In genomic region chr16:5507261-5507660, GRCm38 (mm10) we compare ENCODE assay signal across 19 mouse cellular contexts.
DNase-seq lines count a peak whose midpoint lies in the region; ATAC-seq and TF ChIP-seq lines count a peak whose summit lies in the region.
"Had no signal": no experiment of that assay in that cellular context is flagged by ENCODE, and none has a peak within 500 bp of the region (broad histone marks: within the 10 kb centered on the region; RNA-seq: fewer than 3 reads in every experiment).

No protein-coding gene starts in this region.

- H3K4me1 ChIP-seq in midbrain, postnatal 0 days (ENCODE audit: insufficient read depth, low read length), result no peaks in the 10 kb centered on the region
- H3K4me1 ChIP-seq: midbrain, embryonic 12.5 days had no signal

- TF ChIP-seq CTCF in brain, embryonic 14.5 days (IDR thresholded peaks at IDR 0.05; ENCODE audit: borderline replicate concordance, extremely low read depth, insufficient read depth, insufficient read length), result no peak
- no peak for TF ChIP-seq CTCF in midbrain, postnatal 0 days (IDR thresholded peaks at IDR 0.05)

- no peak overlapping the region for H3K27ac ChIP-seq in midbrain, postnatal 0 days (ENCODE audit: low read depth, low read length)
- H3K27ac ChIP-seq: kidney, postnatal 0 days; midbrain, embryonic 12.5 days; stomach, postnatal 0 days had no signal

- 62% methylated on average over 8 of the region's 8 CpGs for WGBS in midbrain, postnatal 0 days

- H3K4me2 ChIP-seq in midbrain, postnatal 0 days (ENCODE audit: low read depth, low read length, poor library complexity, severe bottlenecking), result no peak overlapping the region
- H3K4me2 ChIP-seq: lung, embryonic 14.5 days; midbrain, embryonic 12.5 days had no signal

- no peaks in the 10 kb centered on the region for H3K9me3 ChIP-seq in midbrain, postnatal 0 days (ENCODE audit: low read length)
- H3K9me3 ChIP-seq: midbrain, embryonic 12.5 days had no signal

- no peaks in the 10 kb centered on the region for H3K36me3 ChIP-seq in midbrain, postnatal 0 days (ENCODE audit: insufficient read depth, low read length)
- H3K36me3 ChIP-seq: midbrain, embryonic 12.5 days had no signal

- ATAC-seq in midbrain, postnatal 0 days (ENCODE audit: low FRiP score), result no peak
- ATAC-seq in monocyte, adult 5-6 weeks (replicated peaks; ENCODE audit: insufficient number of reproducible peaks, low FRiP score, low TSS enrichment, poor library complexity, severe bottlenecking), result no peak
- ATAC-seq: intestine, postnatal 0 days had no signal

- H3K27me3 ChIP-seq in midbrain, postnatal 0 days (ENCODE audit: insufficient read depth, low read length), result no peaks in the 10 kb centered on the region
- H3K27me3 ChIP-seq: midbrain, embryonic 12.5 days had no signal

- H3K4me3 ChIP-seq in midbrain, postnatal 0 days (ENCODE audit: low read depth, low read length), result no peak overlapping the region
- H3K4me3 ChIP-seq: midbrain, embryonic 12.5 days had no signal

- TF ChIP-seq POLR2A in brain, embryonic 14.5 days (IDR thresholded peaks at IDR 0.05; ENCODE audit: borderline replicate concordance, extremely low read depth, insufficient read depth, insufficient read length, poor library complexity, severe bottlenecking), result no peak

- H3K9ac ChIP-seq in midbrain, postnatal 0 days (replicated peaks; ENCODE audit: low read length, poor library complexity, severe bottlenecking), result no peak overlapping the region
- H3K9ac ChIP-seq: lung, embryonic 14.5 days; midbrain, embryonic 12.5 days had no signal

- peak; percentile 53 to 63 for DNase-seq in cerebellum, postnatal 14 days
- DNase-seq in cerebellum, adult 8-10 months, result no peak
- peak; percentile 15 for DNase-seq in layer of hippocampus, adult 11-12 months (ENCODE audit: low spot score)
- DNase-seq in layer of hippocampus, postnatal 25 days (ENCODE audit: extremely low spot score in 1 of 2, low spot score in 1 of 2), result no peak
- DNase-seq in brain, embryonic 14.5 days (ENCODE audit: low read depth), result peak; percentile 72
- peak; percentile 66 for DNase-seq in midbrain, postnatal 0 days (ENCODE audit: low spot score)
- DNase-seq in adrenal gland, adult 2 months, result no peak
- DNase-seq: adrenal gland, postnatal 10 days; cerebellum, adult 2 months; heart, adult 18-20 months; heart, postnatal 4 days; lung, embryonic 14.5 days; lung, postnatal 4 days; thymus, postnatal 36 days had no signal

Comparison
In these comparisons a context has a peak if more than half of its experiments do, and no peak if none do; other contexts are left out.
1. DNase-seq: peak in cerebellum, postnatal 14 days (2 of 2), layer of hippocampus, adult 11-12 months (single experiment), brain, embryonic 14.5 days (single experiment) and midbrain, postnatal 0 days (single experiment); none in cerebellum, adult 8-10 months (single experiment), layer of hippocampus, postnatal 25 days (0 of 2) and adrenal gland, adult 2 months (single experiment).